Mouse (Mus musculus): ENCODE results near the gene Polr3e.

GRCm38 (mm10) chr7:120897711-120898335 is 19.7 kb upstream of the Polr3e start:
- no peak for TF ChIP-seq POLR2A (IDR thresholded peaks at IDR 0.05; ENCODE audit: borderline replicate concordance, insufficient read depth, low read length)
- TF ChIP-seq CTCF (IDR thresholded peaks at IDR 0.05; ENCODE audit: borderline replicate concordance, insufficient read depth, low read depth, low read length), result no peak
